Mouse (Mus musculus) lung, embryonic 14.5 days (tissue): ENCODE measurements at regions not wholly inside any gene's neighbourhood (a gene's known extent, or its start where the extent isn't known, plus 50 kb on each side); places are given as distances from the start of the nearest gene placed in this dataset.
A peak's percentile ranks its signal among the peaks of the same experiment; 100 is the strongest.

ENCODE experiments used
- ATAC-seq: fragments of 200-750 bp; cut with Nextera tagmentation; 2 replicates; pipeline ENCODE4 v1.8.0; 2017; ENCODE audit warnings: mild to moderate bottlenecking, moderate TSS enrichment, moderate library complexity; ENCODE audit not compliant: insufficient read depth
- DNase-seq: peaks from one replicate; pipeline ENCODE4 v3.0.0-alpha.2; 2015
- H3K27ac ChIP-seq: fragments of 300-500 bp; sonication (generic); 2 replicates; pipeline ENCODE4 v1.5.1; 2014; ENCODE audit warnings: low read depth, mild to moderate bottlenecking, moderate library complexity
- H3K27me3 ChIP-seq: fragments of 300-500 bp; sonication (generic); 2 replicates; pipeline ENCODE4 v1.6.1; 2014; ENCODE audit warnings: low read length, control low read depth; ENCODE audit not compliant: insufficient read depth
- H3K36me3 ChIP-seq: fragments of 300-500 bp; sonication (generic); 2 replicates; pipeline ENCODE4 v1.6.1; 2014; ENCODE audit warnings: control low read depth; ENCODE audit not compliant: insufficient read depth
- H3K4me1 ChIP-seq: fragments of 300-500 bp; sonication (generic); 2 replicates; pipeline ENCODE4 v1.6.1; 2014; ENCODE audit warnings: antibody characterized with exemption, control low read depth; ENCODE audit not compliant: insufficient read depth
- H3K4me2 ChIP-seq: fragments of 300-500 bp; sonication (generic); 2 replicates; pipeline ENCODE4 v1.6.1; 2014; ENCODE audit warnings: mild to moderate bottlenecking
- H3K4me3 ChIP-seq: fragments of 300-500 bp; sonication (generic); 2 replicates; pipeline ENCODE4 v1.5.1; 2014; ENCODE audit warnings: low read depth, low read length
- H3K9ac ChIP-seq: fragments of 300-500 bp; sonication (generic); 2 replicates; pipeline ENCODE4 v1.6.1; 2014
- H3K9me3 ChIP-seq: fragments of 300-500 bp; sonication (generic); 2 replicates; pipeline ENCODE4 v1.6.1; 2016; ENCODE audit warnings: low read depth, low read length, control low read depth
- CTCF ChIP-seq: IDR thresholded peaks from 2 replicates; pipeline ENCODE4 v1.5.1; 2016; ENCODE audit warnings: antibody characterized with exemption, low read depth
- WGBS: fragments of 180-500 bp; shearing (Covaris S2); extraction: QIAGEN DNeasy Blood & Tissue Kit; methylation state at CpG from one replicate; pipeline ENCODE4 v1.1.7; 2014; 5-methylcytosine and 5-hydroxymethylcytosine counted together

- H3K9ac ChIP-seq: no peak overlapping the region
- DNase-seq (no peak), ATAC-seq (no peak)
- no peaks in the 10 kb centered on the region for H3K27me3 ChIP-seq
- no peak overlapping the region for H3K27ac ChIP-seq
- no peak overlapping the region for H3K4me2 ChIP-seq
- 10% methylated on average over 5 of the region's 5 CpGs for WGBS
- TF ChIP-seq CTCF: no peak
- H3K4me1 ChIP-seq: no peaks in the 10 kb centered on the region
- H3K36me3 ChIP-seq: no peaks in the 10 kb centered on the region
- no peaks in the 10 kb centered on the region for H3K9me3 ChIP-seq
- H3K4me3 ChIP-seq: no peak overlapping the region
Observed at GRCm38 (mm10) chr7:68472800-68473199, 199.2 kb downstream of the Fam169b start.

GRCm38 (mm10) chr7:68470983-68471382, 197.3 kb downstream of the Fam169b start:
- H3K27ac ChIP-seq: no peak overlapping the region
- WGBS: 34% methylated on average over 11 of the region's 11 CpGs

GRCm38 (mm10) chr7:68468574-68468973, 194.9 kb downstream of the Fam169b start:
- Histone ChIP-seq H3K36me3 (no peaks in the 10 kb centered on the region), H3K9ac (no peak overlapping the region), H3K4me2 (no peak overlapping the region), H3K27me3 (no peaks in the 10 kb centered on the region), H3K27ac (no peak overlapping the region), H3K4me1 (no peaks in the 10 kb centered on the region; the same call in 1 of the 2 replicates), H3K4me3 (no peak overlapping the region), H3K9me3 (no peaks in the 10 kb centered on the region)
- DNase-seq (peak; percentile 18), ATAC-seq (no peak; the same call in 1 of the 2 replicates)
- no peak for TF ChIP-seq CTCF
- 66% methylated on average over 5 of the region's 5 CpGs for WGBS

More at GRCm38 (mm10) chr7:68470983-68471382, 197.3 kb downstream of the Fam169b start:
- H3K4me1 ChIP-seq: no peaks in the 10 kb centered on the region; the same call in 1 of the 2 replicates
- no peak overlapping the region for H3K4me3 ChIP-seq
- no peaks in the 10 kb centered on the region for H3K27me3 ChIP-seq
- no peak overlapping the region for H3K4me2 ChIP-seq
- no peaks in the 10 kb centered on the region for H3K36me3 ChIP-seq
- no peak for DNase-seq
- TF ChIP-seq CTCF: no peak
- no peaks in the 10 kb centered on the region for H3K9me3 ChIP-seq
- ATAC-seq: no peak
- no peak overlapping the region for H3K9ac ChIP-seq

GRCm38 (mm10) chr7:68457842-68458241, 184.2 kb downstream of the Fam169b start:
- Histone ChIP-seq H3K4me2 (no peak overlapping the region), H3K36me3 (no peaks in the 10 kb centered on the region), H3K4me3 (no peak overlapping the region), H3K27me3 (no peaks in the 10 kb centered on the region), H3K4me1 (no peaks in the 10 kb centered on the region), H3K9me3 (no peaks in the 10 kb centered on the region), H3K27ac (no peak overlapping the region), H3K9ac (no peak overlapping the region)
- 69% methylated on average over 1 of the region's 1 CpGs for WGBS
- DNase-seq (no peak), ATAC-seq (no peak)
- no peak for TF ChIP-seq CTCF

DNA sequence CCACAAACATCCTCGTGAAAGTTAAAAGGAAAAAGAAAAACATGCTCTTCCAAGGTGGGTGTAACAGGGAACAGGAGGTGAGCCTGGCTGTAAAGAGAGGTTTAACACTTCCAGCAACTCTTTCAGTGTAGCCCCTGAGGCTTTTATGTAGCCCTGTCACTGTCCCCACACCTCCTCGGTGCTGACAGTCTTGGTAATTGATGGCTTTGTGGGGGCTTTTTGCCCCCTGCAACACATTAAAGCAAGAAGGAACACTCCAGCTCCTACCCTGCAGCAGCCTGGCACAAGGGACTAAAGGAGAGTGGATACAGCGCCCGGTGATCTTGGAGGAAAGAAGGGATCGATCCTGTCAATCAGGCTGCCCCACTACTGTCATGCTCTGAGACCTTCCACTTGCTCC, 181.8 kb downstream of the Fam169b start:
- Histone ChIP-seq H3K36me3 (no peaks in the 10 kb centered on the region), H3K9ac (no peak overlapping the region), H3K4me1 (no peaks in the 10 kb centered on the region), H3K27me3 (no peaks in the 10 kb centered on the region), H3K9me3 (no peaks in the 10 kb centered on the region), H3K4me2 (no peak overlapping the region), H3K4me3 (no peak overlapping the region), H3K27ac (no peak overlapping the region)
- ATAC-seq: no peak
- WGBS: 20% methylated on average over 5 of the region's 5 CpGs
- no peak for TF ChIP-seq CTCF
- DNase-seq: no peak

GRCm38 (mm10) chr7:68453028-68453692, 179.5 kb downstream of the Fam169b start:
- Histone ChIP-seq H3K36me3 (no peaks in the 10 kb centered on the region), H3K27ac (no peak overlapping the region), H3K9ac (no peak overlapping the region), H3K27me3 (no peaks in the 10 kb centered on the region), H3K4me3 (no peak overlapping the region), H3K4me2 (no peak overlapping the region), H3K9me3 (no peaks in the 10 kb centered on the region), H3K4me1 (no peaks in the 10 kb centered on the region)
- no peak for DNase-seq
- WGBS: 87% methylated on average over 8 of the region's 8 CpGs
- ATAC-seq: no peak
- TF ChIP-seq CTCF: no peak

DNA sequence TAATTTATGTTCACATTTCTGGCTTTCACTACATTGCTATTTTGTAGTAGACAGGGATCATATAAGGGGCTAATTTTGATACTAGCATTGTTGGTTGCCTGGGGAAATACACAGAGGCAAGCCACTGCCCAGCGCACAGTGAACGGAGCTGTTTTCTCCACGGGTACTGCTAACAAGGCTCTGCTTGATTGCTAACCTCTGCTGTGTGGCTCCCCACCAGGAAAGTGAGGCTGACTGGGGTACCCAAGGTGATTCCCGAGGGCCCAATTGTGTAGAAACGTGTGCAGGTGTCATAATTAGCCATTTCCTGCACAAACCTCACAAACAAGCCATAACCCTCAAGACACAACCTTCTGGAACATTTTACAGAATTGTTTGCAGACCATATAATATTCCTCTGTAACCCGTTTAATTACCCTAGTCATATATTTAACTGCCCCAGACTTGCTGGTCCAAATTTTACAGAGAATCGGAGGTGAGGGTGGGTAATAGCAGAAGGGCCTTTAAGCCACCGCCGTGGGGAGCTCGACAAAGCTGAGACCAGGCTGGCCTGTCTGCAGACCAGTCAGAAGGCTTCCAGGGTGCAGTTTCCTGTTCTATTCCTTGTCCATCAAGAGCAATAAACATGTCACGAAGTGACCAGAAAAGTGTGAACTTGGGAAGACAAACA, 170.9 kb downstream of the Fam169b start:
- Histone ChIP-seq H3K9ac (no peak overlapping the region), H3K27ac (no peak overlapping the region), H3K27me3 (no peaks in the 10 kb centered on the region), H3K4me3 (no peak overlapping the region), H3K9me3 (no peaks in the 10 kb centered on the region), H3K4me1 (no peaks in the 10 kb centered on the region), H3K4me2 (no peak overlapping the region), H3K36me3 (no peaks in the 10 kb centered on the region)
- DNase-seq (no peak), ATAC-seq (no peak)
- TF ChIP-seq CTCF: no peak
- 75% methylated on average over 11 of the region's 11 CpGs for WGBS
